Mouse (Mus musculus): ENCODE results near the gene Prickle1. TPM values are rescaled to one million over a fixed set of nuclear protein-coding genes. Genes with fewer than 3 reads are reported as not detected.

Gene Prickle1
- 13.4 and 16.1 TPM in 2 replicates for polyA plus RNA-seq (2012; rRNA removed)

GRCm38 (mm10) chr15:93595746-93596145, at the start of gene Prickle1:
TSS of gene Prickle1 (minus strand) at chr15:93595891.
- DNase-seq: peak; percentile 85 to 89
- no peak for TF ChIP-seq CTCF (IDR thresholded peaks at IDR 0.05; ENCODE audit: borderline replicate concordance, insufficient read depth, low read depth, low read length)
- TF ChIP-seq POLR2A (IDR thresholded peaks at IDR 0.05; ENCODE audit: borderline replicate concordance, insufficient read depth, low read length): peak; percentile 36; the same call in 1 of the 2 replicates
- Histone ChIP-seq H3K4me3 (replicated peaks; ENCODE audit: insufficient read depth, low read depth, low read length) (peak within 1 kb of the TSS; percentile 56), H3K4me1 (ENCODE audit: control insufficient read depth, insufficient read depth, low read length) (peaks cover 6% of the 10 kb centered on the region), H3K27ac (ENCODE audit: insufficient read depth, low read length) (peak within 1 kb of the TSS; percentile 51), H3K27me3 (ENCODE audit: control insufficient read depth, insufficient read depth, low read length) (no peaks in the 10 kb centered on the region)
- WGBS: under 1% methylated on average over 59 of the region's 60 CpGs

GRCm38 (mm10) chr15:93640221-93640620, 44.5 kb upstream of the Prickle1 start:
- Histone ChIP-seq H3K27me3 (ENCODE audit: control insufficient read depth, insufficient read depth, low read length) (no peaks in the 10 kb centered on the region), H3K27ac (ENCODE audit: insufficient read depth, low read length) (no peak overlapping the region), H3K4me3 (replicated peaks; ENCODE audit: insufficient read depth, low read depth, low read length) (no peak overlapping the region), H3K4me1 (ENCODE audit: control insufficient read depth, insufficient read depth, low read length) (no peaks in the 10 kb centered on the region)
- TF ChIP-seq POLR2A (IDR thresholded peaks at IDR 0.05; ENCODE audit: borderline replicate concordance, insufficient read depth, low read length): no peak
- WGBS: 87% methylated on average over 2 of the region's 2 CpGs
- no peak for DNase-seq

GRCm38 (mm10) chr15:93636976-93637375, 41.3 kb upstream of the Prickle1 start:
- H3K27me3 ChIP-seq (ENCODE audit: control insufficient read depth, insufficient read depth, low read length): no peaks in the 10 kb centered on the region
- WGBS: 81% methylated on average over 7 of the region's 7 CpGs
- H3K27ac ChIP-seq (ENCODE audit: insufficient read depth, low read length): no peak overlapping the region
- no peaks in the 10 kb centered on the region for H3K4me1 ChIP-seq (ENCODE audit: control insufficient read depth, insufficient read depth, low read length)
- H3K4me3 ChIP-seq (replicated peaks; ENCODE audit: insufficient read depth, low read depth, low read length): no peak overlapping the region
- no peak for TF ChIP-seq CTCF (IDR thresholded peaks at IDR 0.05; ENCODE audit: borderline replicate concordance, insufficient read depth, low read depth, low read length)
- no peak for TF ChIP-seq POLR2A (IDR thresholded peaks at IDR 0.05; ENCODE audit: borderline replicate concordance, insufficient read depth, low read length)
- DNase-seq: no peak

- 70% methylated on average over 4 of the region's 4 CpGs for WGBS
These were observed 39.9 kb upstream of the Prickle1 start for GRCm38 (mm10) chr15:93635603-93636002.

GRCm38 (mm10) chr15:93634536-93634935, 38.8 kb upstream of the Prickle1 start:
- WGBS: 82% methylated on average over 5 of the region's 5 CpGs
- Histone ChIP-seq H3K27ac (ENCODE audit: insufficient read depth, low read length) (no peak overlapping the region), H3K4me3 (replicated peaks; ENCODE audit: insufficient read depth, low read depth, low read length) (no peak overlapping the region), H3K27me3 (ENCODE audit: control insufficient read depth, insufficient read depth, low read length) (no peaks in the 10 kb centered on the region), H3K4me1 (ENCODE audit: control insufficient read depth, insufficient read depth, low read length) (no peaks in the 10 kb centered on the region)
- no peak for DNase-seq
- TF ChIP-seq POLR2A (IDR thresholded peaks at IDR 0.05; ENCODE audit: borderline replicate concordance, insufficient read depth, low read length): no peak
- no peak for TF ChIP-seq CTCF (IDR thresholded peaks at IDR 0.05; ENCODE audit: borderline replicate concordance, insufficient read depth, low read depth, low read length)

More at GRCm38 (mm10) chr15:93635603-93636002, 39.9 kb upstream of the Prickle1 start:
- Histone ChIP-seq H3K4me3 (replicated peaks; ENCODE audit: insufficient read depth, low read depth, low read length) (no peak overlapping the region), H3K27me3 (ENCODE audit: control insufficient read depth, insufficient read depth, low read length) (no peaks in the 10 kb centered on the region), H3K27ac (ENCODE audit: insufficient read depth, low read length) (no peak overlapping the region), H3K4me1 (ENCODE audit: control insufficient read depth, insufficient read depth, low read length) (no peaks in the 10 kb centered on the region)
- no peak for DNase-seq
- TF ChIP-seq POLR2A (IDR thresholded peaks at IDR 0.05; ENCODE audit: borderline replicate concordance, insufficient read depth, low read length): no peak
- TF ChIP-seq CTCF (IDR thresholded peaks at IDR 0.05; ENCODE audit: borderline replicate concordance, insufficient read depth, low read depth, low read length): no peak

GRCm38 (mm10) chr15:93630001-93630541, 34.4 kb upstream of the Prickle1 start:
- no peaks in the 10 kb centered on the region for H3K27me3 ChIP-seq (ENCODE audit: control insufficient read depth, insufficient read depth, low read length)
- DNase-seq: no peak
- no peak overlapping the region for H3K4me3 ChIP-seq (replicated peaks; ENCODE audit: insufficient read depth, low read depth, low read length)
- no peak overlapping the region for H3K27ac ChIP-seq (ENCODE audit: insufficient read depth, low read length)
- TF ChIP-seq CTCF (IDR thresholded peaks at IDR 0.05; ENCODE audit: borderline replicate concordance, insufficient read depth, low read depth, low read length): no peak
- TF ChIP-seq POLR2A (IDR thresholded peaks at IDR 0.05; ENCODE audit: borderline replicate concordance, insufficient read depth, low read length): no peak
- WGBS: 74% methylated on average over 14 of the region's 14 CpGs
- no peaks in the 10 kb centered on the region for H3K4me1 ChIP-seq (ENCODE audit: control insufficient read depth, insufficient read depth, low read length)

- DNase-seq: no peak
- Histone ChIP-seq H3K27me3 (ENCODE audit: control insufficient read depth, insufficient read depth, low read length) (no peaks in the 10 kb centered on the region), H3K4me1 (ENCODE audit: control insufficient read depth, insufficient read depth, low read length) (no peaks in the 10 kb centered on the region), H3K4me3 (replicated peaks; ENCODE audit: insufficient read depth, low read depth, low read length) (no peak overlapping the region), H3K27ac (ENCODE audit: insufficient read depth, low read length) (no peak overlapping the region)
- WGBS: 89% methylated on average over 9 of the region's 9 CpGs
- TF ChIP-seq POLR2A (IDR thresholded peaks at IDR 0.05; ENCODE audit: borderline replicate concordance, insufficient read depth, low read length) (no peak), CTCF (IDR thresholded peaks at IDR 0.05; ENCODE audit: borderline replicate concordance, insufficient read depth, low read depth, low read length) (no peak)
These were observed 33.5 kb upstream of the Prickle1 start for GRCm38 (mm10) chr15:93629201-93629600.

Measured in cerebellum, adult 2 months (tissue).